Mouse (Mus musculus): ENCODE results near the gene Dhcr24. TPM values are rescaled to one million over a fixed set of nuclear protein-coding genes. Genes with fewer than 3 reads are reported as not detected.

The Dhcr24 gene
- polyA plus RNA-seq, 1 experiment from 2014 or later, result 4.6 TPM

DNA sequence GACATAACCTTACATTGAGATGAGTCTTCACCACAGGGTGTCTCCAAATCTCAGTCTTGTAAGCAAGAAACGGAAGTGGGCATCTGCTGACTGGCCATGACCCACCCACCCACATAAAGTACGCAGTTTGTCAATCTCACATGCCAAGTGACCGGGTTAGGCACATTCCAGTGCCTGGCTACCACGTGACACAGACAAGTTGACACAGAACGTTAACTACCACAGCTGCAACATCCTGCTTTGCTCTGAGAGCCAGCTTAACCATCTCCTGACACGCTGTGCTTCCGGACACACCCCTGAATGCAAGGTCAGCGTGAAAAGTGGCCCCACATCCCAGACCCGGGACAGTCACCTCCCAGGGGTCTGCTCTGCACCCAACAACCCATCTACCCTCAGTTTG is 29.3 kb downstream of the Dhcr24 start:
- H3K4me1 ChIP-seq, result no peaks in the 10 kb centered on the region
- peaks cover 57% of the 10 kb centered on the region for H3K36me3 ChIP-seq
- ATAC-seq (replicated peaks; ENCODE audit: low FRiP score), result 0 out of 2 replicates have a peak, but pooled peaks have one; percentile 9
- H3K4me3 ChIP-seq (replicated peaks), result no peak overlapping the region
- no peaks in the 10 kb centered on the region for H3K27me3 ChIP-seq
- no peak overlapping the region for H3K9ac ChIP-seq
- no peak overlapping the region for H3K27ac ChIP-seq
- no peaks in the 10 kb centered on the region for H3K9me3 ChIP-seq (replicated peaks)
- WGBS, result 60% methylated on average over 9 of the region's 9 CpGs
- no peak overlapping the region for H3K4me2 ChIP-seq

- WGBS, result 86% methylated on average over 9 of the region's 9 CpGs
- no peak for ATAC-seq (replicated peaks; ENCODE audit: low FRiP score)
These were observed 30.0 kb downstream of the Dhcr24 start for GRCm38 (mm10) chr4:106590871-106591270.

DNA sequence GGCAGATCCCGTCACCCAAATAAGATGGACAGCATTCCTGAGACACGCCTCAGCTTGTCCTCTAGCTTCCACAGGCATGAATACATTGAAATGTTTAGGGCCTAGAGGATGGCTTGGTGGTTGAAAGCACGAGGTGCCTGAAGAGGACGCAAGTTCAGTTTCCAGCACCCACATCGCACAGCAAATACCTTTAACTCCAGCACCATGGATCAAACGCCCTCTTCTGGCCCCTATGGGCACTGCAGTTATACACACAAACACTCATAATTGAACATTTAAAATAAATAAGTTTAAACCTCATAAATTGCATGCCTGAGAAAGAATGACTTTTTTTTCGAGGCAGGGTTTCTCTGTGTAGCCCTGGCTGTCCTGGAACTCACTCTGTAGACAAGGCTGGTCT is 32.8 kb downstream of the Dhcr24 start:
- Histone ChIP-seq H3K27ac (no peak overlapping the region), H3K4me2 (no peak overlapping the region), H3K4me3 (replicated peaks) (no peak overlapping the region), H3K9me3 (replicated peaks) (no peaks in the 10 kb centered on the region), H3K9ac (no peak overlapping the region), H3K4me1 (no peaks in the 10 kb centered on the region), H3K36me3 (peaks cover 22% of the 10 kb centered on the region), H3K27me3 (no peaks in the 10 kb centered on the region)
- no peak for ATAC-seq (replicated peaks; ENCODE audit: low FRiP score)
- 67% methylated on average over 7 of the region's 7 CpGs for WGBS

More at GRCm38 (mm10) chr4:106590871-106591270, 30.0 kb downstream of the Dhcr24 start:
- Histone ChIP-seq H3K27me3 (no peaks in the 10 kb centered on the region), H3K9ac (no peak overlapping the region), H3K4me2 (no peak overlapping the region), H3K27ac (no peak overlapping the region), H3K9me3 (replicated peaks) (no peaks in the 10 kb centered on the region), H3K4me1 (no peaks in the 10 kb centered on the region), H3K36me3 (peaks cover 50% of the 10 kb centered on the region), H3K4me3 (replicated peaks) (no peak overlapping the region)

DNA sequence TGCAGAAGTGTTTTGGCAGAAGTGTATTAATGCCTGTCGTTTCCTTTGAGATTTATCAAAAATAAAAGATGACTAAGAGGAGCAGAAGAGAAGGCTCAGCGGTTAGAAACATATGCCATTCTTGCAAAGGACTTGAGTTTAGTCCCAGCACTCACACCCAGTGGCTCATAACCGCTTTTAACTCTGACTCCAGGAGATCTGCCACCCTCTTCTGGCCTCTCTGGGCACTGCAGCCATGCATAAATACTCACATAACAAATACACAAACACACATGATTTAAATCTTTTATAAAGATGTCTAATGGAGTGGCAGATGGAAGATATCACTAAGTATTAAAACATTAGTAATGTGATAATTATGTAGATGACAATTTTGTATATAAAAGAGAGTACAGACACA is 35.4 kb downstream of the Dhcr24 start:
- WGBS, result 69% methylated on average over 3 of the region's 3 CpGs
- no peak for ATAC-seq (replicated peaks; ENCODE audit: low FRiP score)
- Histone ChIP-seq H3K4me1 (no peaks in the 10 kb centered on the region), H3K4me2 (no peak overlapping the region), H3K4me3 (replicated peaks) (no peak overlapping the region), H3K27ac (no peak overlapping the region), H3K9me3 (replicated peaks) (no peaks in the 10 kb centered on the region), H3K9ac (no peak overlapping the region), H3K27me3 (no peaks in the 10 kb centered on the region), H3K36me3 (0 out of 2 replicates have a peak, but pooled peaks cover 2% of the 10 kb centered on the region)

DNA sequence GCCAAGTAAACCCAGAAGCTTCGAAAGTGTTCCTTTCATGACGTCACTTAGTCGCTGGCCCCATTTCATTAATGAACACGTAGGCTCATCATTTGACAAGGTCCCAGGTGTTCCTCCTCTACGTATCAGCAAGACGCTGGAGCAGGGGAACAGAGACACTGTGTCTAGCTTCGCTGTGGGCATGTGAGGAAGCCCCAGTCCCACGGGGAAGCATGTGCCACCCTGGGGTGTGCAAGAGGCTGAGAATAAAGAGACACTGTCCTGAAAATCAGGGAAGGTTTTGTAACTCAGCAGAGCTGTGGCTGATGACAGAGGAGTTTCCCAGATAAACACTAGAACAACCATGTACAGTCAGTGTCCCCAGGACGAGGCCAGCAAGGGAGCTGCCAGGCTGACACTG is 36.2 kb downstream of the Dhcr24 start:
- H3K27me3 ChIP-seq, result no peaks in the 10 kb centered on the region
- H3K4me1 ChIP-seq, result no peaks in the 10 kb centered on the region
- WGBS, result 84% methylated on average over 9 of the region's 9 CpGs
- H3K4me2 ChIP-seq, result no peak overlapping the region
- no peak overlapping the region for H3K4me3 ChIP-seq (replicated peaks)
- ATAC-seq (replicated peaks; ENCODE audit: low FRiP score), result no peak
- H3K9me3 ChIP-seq (replicated peaks), result no peaks in the 10 kb centered on the region
- H3K27ac ChIP-seq, result no peak overlapping the region
- no peaks in the 10 kb centered on the region for H3K36me3 ChIP-seq
- H3K9ac ChIP-seq, result no peak overlapping the region

DNA sequence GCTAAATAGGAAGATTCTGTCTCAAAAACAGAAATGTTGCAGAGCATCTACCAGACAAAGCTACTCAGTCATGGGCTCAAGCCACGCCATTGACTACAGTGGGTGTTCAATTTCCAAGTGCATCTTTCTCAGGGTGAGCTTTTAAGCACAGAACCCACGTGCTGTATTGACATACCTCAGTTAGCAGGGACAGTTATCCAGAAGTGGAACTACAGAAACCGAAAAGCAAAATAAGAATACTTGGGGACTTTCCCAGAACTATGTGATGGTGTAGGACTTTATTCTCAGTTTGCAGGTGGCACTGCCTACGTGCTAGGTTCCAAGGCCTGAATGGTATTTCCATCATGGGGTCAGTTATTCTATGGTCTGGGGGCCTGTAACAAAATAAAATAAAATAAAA is 36.9 kb downstream of the Dhcr24 start:
- Histone ChIP-seq H3K4me3 (replicated peaks) (no peak overlapping the region), H3K4me1 (no peaks in the 10 kb centered on the region), H3K27me3 (no peaks in the 10 kb centered on the region), H3K4me2 (no peak overlapping the region), H3K27ac (no peak overlapping the region), H3K36me3 (no peaks in the 10 kb centered on the region), H3K9ac (no peak overlapping the region), H3K9me3 (replicated peaks) (no peaks in the 10 kb centered on the region)
- no peak for ATAC-seq (replicated peaks; ENCODE audit: low FRiP score)
- 85% methylated on average over 4 of the region's 4 CpGs for WGBS

DNA sequence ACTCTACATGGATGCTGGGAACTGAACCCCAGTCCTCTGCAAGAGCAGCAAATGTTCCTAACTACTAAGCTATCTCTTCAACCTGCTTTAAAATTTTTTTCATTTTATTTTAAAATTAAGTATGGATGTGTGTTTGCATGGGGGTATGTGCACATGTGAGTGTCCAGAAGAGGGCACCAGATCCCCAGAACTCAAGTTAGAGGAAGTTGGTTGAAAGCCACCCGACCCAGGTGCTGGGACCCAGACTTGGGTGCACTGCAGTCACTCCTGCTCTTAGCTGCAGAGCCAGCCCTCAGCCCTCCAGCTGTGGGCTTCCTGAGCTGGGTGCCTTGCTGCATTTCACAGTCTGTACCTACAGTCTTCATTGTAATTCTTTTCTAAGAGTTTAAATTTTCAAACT is 38.6 kb downstream of the Dhcr24 start:
- Histone ChIP-seq H3K4me1 (no peaks in the 10 kb centered on the region), H3K27me3 (no peaks in the 10 kb centered on the region), H3K9ac (no peak overlapping the region), H3K4me3 (replicated peaks) (no peak overlapping the region), H3K36me3 (no peaks in the 10 kb centered on the region), H3K9me3 (replicated peaks) (no peaks in the 10 kb centered on the region), H3K4me2 (no peak overlapping the region), H3K27ac (no peak overlapping the region)
- ATAC-seq (replicated peaks; ENCODE audit: low FRiP score), result no peak
- 62% methylated on average over 1 of the region's 1 CpGs for WGBS

DNA sequence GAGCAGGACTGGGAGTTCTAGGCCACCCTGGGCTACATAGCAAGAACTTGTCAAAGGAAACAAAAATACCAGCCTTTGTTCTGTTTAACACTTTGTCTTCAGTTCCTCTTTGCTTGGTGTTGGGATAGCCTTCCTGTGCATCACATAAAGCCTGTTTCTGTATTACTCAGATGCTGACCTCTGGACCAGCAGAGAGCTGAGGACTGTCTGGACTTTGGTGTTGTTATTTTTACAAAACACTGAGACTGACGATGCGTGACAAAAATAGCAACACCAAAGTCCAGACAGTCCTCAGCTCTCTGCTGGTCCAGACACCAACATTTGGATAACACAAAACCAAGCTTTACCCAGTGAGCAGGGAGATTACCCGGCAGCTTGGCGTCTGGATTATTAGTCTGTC is 39.9 kb downstream of the Dhcr24 start:
- Histone ChIP-seq H3K27ac (no peak overlapping the region), H3K4me3 (replicated peaks) (no peak overlapping the region), H3K9me3 (replicated peaks) (no peaks in the 10 kb centered on the region), H3K36me3 (no peaks in the 10 kb centered on the region), H3K9ac (no peak overlapping the region), H3K4me2 (no peak overlapping the region), H3K27me3 (no peaks in the 10 kb centered on the region), H3K4me1 (no peaks in the 10 kb centered on the region)
- no peak for ATAC-seq (replicated peaks; ENCODE audit: low FRiP score)
- 58% methylated on average over 4 of the region's 4 CpGs for WGBS

DNA sequence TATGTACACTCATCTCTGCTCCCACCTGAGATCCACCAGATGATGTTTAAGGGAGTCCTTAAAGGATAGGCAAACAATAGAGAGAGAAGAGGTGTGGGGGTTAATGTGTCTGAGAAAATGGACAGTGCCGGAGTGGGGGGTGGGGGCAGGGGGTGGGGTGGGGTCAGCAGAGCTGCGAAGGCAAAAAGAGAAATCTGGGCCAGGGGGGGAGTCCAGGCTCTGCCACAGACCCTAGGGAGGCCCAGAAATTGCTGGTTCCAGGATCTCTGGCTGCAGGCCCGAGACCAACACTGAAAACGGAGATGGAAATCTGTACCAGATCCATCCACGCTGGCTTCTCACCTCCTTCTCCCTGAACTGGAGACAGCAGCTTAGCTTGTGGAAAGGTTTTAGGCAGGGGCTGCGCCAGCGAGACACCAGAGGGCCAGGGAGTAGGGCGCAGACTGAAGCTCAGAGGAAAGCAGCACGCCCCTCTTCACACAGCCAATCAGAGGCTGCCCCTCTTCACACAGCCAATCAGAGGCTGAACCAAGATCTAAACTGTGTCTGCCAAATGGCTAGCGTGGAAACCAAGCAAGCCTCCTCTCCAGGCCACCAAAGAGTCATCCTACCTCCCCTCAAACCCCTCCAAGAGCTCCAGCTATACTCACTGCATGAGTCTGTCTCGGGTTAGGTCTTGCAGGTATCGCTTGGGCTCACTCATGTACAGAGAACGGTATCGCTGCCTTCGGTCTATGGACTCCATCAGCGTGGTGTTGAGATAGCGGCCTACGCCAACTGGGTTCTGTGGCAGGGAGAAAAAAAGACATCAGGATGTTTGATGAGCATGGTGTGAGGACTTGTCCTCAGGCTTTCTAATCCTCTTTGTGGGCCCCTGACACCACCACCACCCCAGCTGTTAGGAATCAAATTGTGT is 46.1 kb downstream of the Dhcr24 start:
- H3K4me2 ChIP-seq, result peak overlapping the region; percentile 45
- no peak overlapping the region for H3K27ac ChIP-seq
- 41% methylated on average over 18 of the region's 18 CpGs for WGBS
- no peaks in the 10 kb centered on the region for H3K36me3 ChIP-seq
- H3K27me3 ChIP-seq, result no peaks in the 10 kb centered on the region
- H3K4me1 ChIP-seq, result peaks cover 6% of the 10 kb centered on the region; the same call in 1 of the 2 replicates
- H3K9me3 ChIP-seq (replicated peaks), result no peaks in the 10 kb centered on the region
- ATAC-seq (replicated peaks; ENCODE audit: low FRiP score), result peak; percentile 87
- H3K9ac ChIP-seq, result no peak overlapping the region
- H3K4me3 ChIP-seq (replicated peaks), result peak overlapping the region; percentile 3

DNA sequence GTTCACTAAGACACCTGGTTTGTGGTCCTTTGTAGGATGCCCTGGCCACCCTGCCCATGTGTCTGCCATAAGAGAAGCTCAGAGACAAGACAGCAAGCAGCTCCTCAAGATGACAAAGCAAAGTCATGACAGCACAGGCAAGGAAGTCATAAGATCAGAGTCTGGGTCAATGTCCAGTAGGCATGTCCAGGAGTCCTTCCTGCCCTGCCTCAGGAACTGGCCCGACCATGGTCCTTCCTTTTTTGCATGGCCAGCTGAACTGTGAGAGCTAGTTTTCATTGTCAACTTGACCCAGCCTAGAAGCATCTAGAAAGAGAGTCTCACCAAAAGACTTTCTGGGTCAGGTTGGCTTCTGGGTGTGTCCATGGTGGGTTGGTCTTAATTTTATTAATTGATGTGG is 47.1 kb downstream of the Dhcr24 start:
- no peaks in the 10 kb centered on the region for H3K36me3 ChIP-seq
- H3K27ac ChIP-seq, result no peak overlapping the region
- no peak overlapping the region for H3K4me3 ChIP-seq (replicated peaks)
- 82% methylated on average over 1 of the region's 1 CpGs for WGBS
- no peak overlapping the region for H3K4me2 ChIP-seq
- no peaks in the 10 kb centered on the region for H3K9me3 ChIP-seq (replicated peaks)
- no peaks in the 10 kb centered on the region for H3K27me3 ChIP-seq
- no peak overlapping the region for H3K9ac ChIP-seq
- H3K4me1 ChIP-seq, result peaks cover 6% of the 10 kb centered on the region; the same call in 1 of the 2 replicates
- no peak for ATAC-seq (replicated peaks; ENCODE audit: low FRiP score)

GRCm38 (mm10) chr4:106613105-106613504 is 52.3 kb downstream of the Dhcr24 start:
- H3K9me3 ChIP-seq (replicated peaks), result no peaks in the 10 kb centered on the region
- no peak for ATAC-seq (replicated peaks; ENCODE audit: low FRiP score)
- no peak overlapping the region for H3K27ac ChIP-seq
- no peak overlapping the region for H3K9ac ChIP-seq
- H3K27me3 ChIP-seq, result peaks cover 20% of the 10 kb centered on the region
- H3K36me3 ChIP-seq, result no peaks in the 10 kb centered on the region
- H3K4me3 ChIP-seq (replicated peaks), result no peak overlapping the region
- 81% methylated on average over 8 of the region's 8 CpGs for WGBS
- peaks cover 13% of the 10 kb centered on the region for H3K4me1 ChIP-seq
- H3K4me2 ChIP-seq, result no peak overlapping the region

DNA sequence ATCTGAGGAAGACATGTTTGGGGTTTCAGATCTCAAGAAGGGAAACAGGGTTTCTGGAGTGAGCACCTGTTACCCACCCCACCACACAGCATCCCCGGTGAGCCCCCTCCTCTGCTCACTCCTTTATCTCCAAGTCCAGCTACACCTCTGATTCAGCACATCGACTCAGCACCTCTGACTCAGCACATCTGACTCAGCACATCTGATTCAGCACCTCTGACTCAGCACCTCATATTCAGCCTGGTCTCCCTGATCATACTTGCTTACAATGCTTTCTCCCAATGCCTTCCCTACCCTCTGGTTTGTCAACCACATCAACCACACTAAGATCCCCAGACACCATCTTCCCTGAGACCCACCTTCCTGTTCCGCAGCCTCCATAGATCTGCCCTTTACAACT is 52.7 kb downstream of the Dhcr24 start:
- Histone ChIP-seq H3K4me3 (replicated peaks) (no peak overlapping the region), H3K4me1 (peaks cover 13% of the 10 kb centered on the region), H3K9me3 (replicated peaks) (no peaks in the 10 kb centered on the region), H3K27ac (no peak overlapping the region), H3K36me3 (no peaks in the 10 kb centered on the region), H3K9ac (no peak overlapping the region), H3K4me2 (no peak overlapping the region), H3K27me3 (peaks cover 20% of the 10 kb centered on the region)
- ATAC-seq (replicated peaks; ENCODE audit: low FRiP score), result no peak
- 69% methylated on average over 3 of the region's 3 CpGs for WGBS

Measured in kidney, embryonic 15.5 days (tissue).